Mouse (Mus musculus) megakaryocyte, embryonic 14.5 days (primary cell): ENCODE measurements around the gene Areg.

ENCODE experiments used
- FLI1 ChIP-seq: IDR thresholded peaks from 2 replicates; pipeline ENCODE4 v1.6.1; 2012; ENCODE audit warnings: low read length, inconsistent platforms, mixed read lengths
- GATA1 ChIP-seq: IDR thresholded peaks from 3 replicates; pipeline ENCODE4 v1.6.1; 2012; ENCODE audit warnings: mixed read lengths, low read length, inconsistent platforms, borderline replicate concordance

GRCm38 (mm10) chr5:91123404-91123803 is 16.0 kb upstream of the Areg start:
- TF ChIP-seq GATA1 (no peak), FLI1 (no peak)
